In the genomic region with DNA sequence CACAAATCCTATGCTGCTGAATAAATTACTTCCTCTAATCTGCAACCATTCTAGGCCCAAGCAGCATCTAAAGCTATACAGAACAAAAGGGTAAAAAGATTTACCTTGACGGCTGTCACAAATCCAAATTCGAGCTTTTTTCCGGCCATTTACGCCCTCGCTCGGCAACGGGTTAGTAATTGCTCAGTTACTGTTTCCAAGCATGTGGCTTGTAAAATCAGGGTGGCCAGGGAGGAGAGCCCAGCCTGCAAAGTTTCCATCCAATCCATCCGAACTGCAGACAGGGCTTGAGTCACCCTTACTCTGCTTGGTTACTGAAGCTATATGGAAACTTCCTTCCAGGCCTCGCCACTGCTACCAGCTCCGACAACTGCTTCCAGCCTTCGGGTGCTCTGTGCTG, we compare ENCODE assay signal across 23 mouse cellular contexts. TPM values are rescaled to one million over a fixed set of nuclear protein-coding genes. Genes with fewer than 3 reads are reported as not detected.
DNase-seq lines count a peak whose midpoint lies in the region; ATAC-seq lines count a peak whose summit lies in the region.
"Had no signal": no experiment of that assay in that cellular context is flagged by ENCODE, and none has a peak within 500 bp of the region (broad histone marks: within the 10 kb centered on the region; RNA-seq: fewer than 3 reads in every experiment).

No protein-coding gene starts in this region.

- H3K9ac ChIP-seq in neural tube, embryonic 12.5 days, result no peak overlapping the region
- peak overlapping the region; percentile 13; the same call in 1 of the 2 replicates for H3K9ac ChIP-seq in limb, embryonic 13.5 days
- H3K9ac ChIP-seq in midbrain, embryonic 15.5 days, result no peak overlapping the region
- H3K9ac ChIP-seq: hindbrain, embryonic 15.5 days; liver, embryonic 15.5 days; stomach, embryonic 15.5 days had no signal

- H3K4me1 ChIP-seq in neural tube, embryonic 12.5 days, result no peaks in the 10 kb centered on the region
- peaks cover 24% of the 10 kb centered on the region for H3K4me1 ChIP-seq in limb, embryonic 13.5 days
- 0 out of 2 replicates have a peak, but pooled peaks cover 4% of the 10 kb centered on the region for H3K4me1 ChIP-seq in midbrain, embryonic 15.5 days
- H3K4me1 ChIP-seq: hindbrain, embryonic 15.5 days; liver, embryonic 15.5 days; stomach, embryonic 15.5 days had no signal

- no peaks in the 10 kb centered on the region for H3K27me3 ChIP-seq in neural tube, embryonic 12.5 days (replicated peaks)
- no peaks in the 10 kb centered on the region for H3K27me3 ChIP-seq in limb, embryonic 13.5 days
- no peaks in the 10 kb centered on the region for H3K27me3 ChIP-seq in midbrain, embryonic 15.5 days (replicated peaks)
- H3K27me3 ChIP-seq: hindbrain, embryonic 15.5 days; liver, embryonic 15.5 days; stomach, embryonic 15.5 days had no signal

- 0 out of 2 replicates have a peak, but pooled peaks have one; percentile 35 for ATAC-seq in neural tube, embryonic 12.5 days (ENCODE audit: low FRiP score, low read depth)
- peak; percentile 84 for ATAC-seq in limb, embryonic 13.5 days (ENCODE audit: low FRiP score, low read depth)
- 0 out of 2 replicates have a peak, but pooled peaks have one; percentile 17 for ATAC-seq in midbrain, embryonic 15.5 days (replicated peaks)
- ATAC-seq: CD4-positive, CD25-positive, alpha-beta regulatory T cell, adult 4 months; intestine, postnatal 0 days; Patski had no signal

- 26% methylated on average over 11 of the region's 11 CpGs for WGBS in neural tube, embryonic 12.5 days
- 16% methylated on average over 11 of the region's 11 CpGs for WGBS in limb, embryonic 13.5 days
- WGBS in midbrain, embryonic 15.5 days, result 31% methylated on average over 11 of the region's 11 CpGs

- DNase-seq in embryo, embryonic 11 days, result peak; percentile 37
- no peak for DNase-seq in embryo, embryonic 10 days (ENCODE audit: low spot score)
- no peak for DNase-seq in neural tube, embryonic 10.5 days (ENCODE audit: extremely low spot score, low spot score)
- DNase-seq in left cerebral cortex, postnatal 4 days, result no peak
- no peak for DNase-seq in thymus, postnatal 10 days (ENCODE audit: low spot score in 2 of 2)
- DNase-seq: adrenal gland, postnatal 10 days; gastrocnemius, adult 2 months; heart, postnatal 4 days; layer of hippocampus, postnatal 36 days; right cerebral cortex, postnatal 25 days; thymus, adult 18-20 months had no signal

- no peaks in the 10 kb centered on the region for H3K9me3 ChIP-seq in neural tube, embryonic 12.5 days
- H3K9me3 ChIP-seq in limb, embryonic 13.5 days, result no peaks in the 10 kb centered on the region
- H3K9me3 ChIP-seq in midbrain, embryonic 15.5 days, result no peaks in the 10 kb centered on the region
- H3K9me3 ChIP-seq: hindbrain, embryonic 15.5 days; liver, embryonic 15.5 days; stomach, embryonic 15.5 days had no signal

- no peak overlapping the region for H3K4me3 ChIP-seq in neural tube, embryonic 12.5 days
- no peak overlapping the region for H3K4me3 ChIP-seq in limb, embryonic 13.5 days
- H3K4me3 ChIP-seq in midbrain, embryonic 15.5 days, result no peak overlapping the region
- H3K4me3 ChIP-seq: gastrocnemius, adult 2 months; hindbrain, embryonic 15.5 days; layer of hippocampus, adult 2 months; liver, embryonic 15.5 days; stomach, embryonic 15.5 days had no signal

- H3K4me2 ChIP-seq in neural tube, embryonic 12.5 days (replicated peaks), result no peak overlapping the region
- 0 out of 2 replicates have a peak overlapping the region, but pooled peaks have one; percentile 23 for H3K4me2 ChIP-seq in limb, embryonic 13.5 days (replicated peaks)
- H3K4me2 ChIP-seq in midbrain, embryonic 15.5 days, result no peak overlapping the region
- H3K4me2 ChIP-seq: hindbrain, embryonic 15.5 days; liver, embryonic 15.5 days; stomach, embryonic 15.5 days had no signal

- no peaks in the 10 kb centered on the region for H3K36me3 ChIP-seq in neural tube, embryonic 12.5 days
- H3K36me3 ChIP-seq in limb, embryonic 13.5 days, result no peaks in the 10 kb centered on the region
- H3K36me3 ChIP-seq in midbrain, embryonic 15.5 days (replicated peaks), result no peaks in the 10 kb centered on the region
- H3K36me3 ChIP-seq: hindbrain, embryonic 15.5 days; liver, embryonic 15.5 days; stomach, embryonic 15.5 days had no signal

- H3K27ac ChIP-seq in neural tube, embryonic 12.5 days, result no peak overlapping the region
- peak overlapping the region; percentile 79; the same call in 1 of the 2 replicates for H3K27ac ChIP-seq in limb, embryonic 13.5 days
- no peak overlapping the region for H3K27ac ChIP-seq in midbrain, embryonic 15.5 days
- H3K27ac ChIP-seq: gastrocnemius, adult 2 months; hindbrain, embryonic 15.5 days; kidney, postnatal 0 days; layer of hippocampus, adult 2 months; liver, embryonic 15.5 days; macrophage; stomach, embryonic 15.5 days had no signal

- intact Hi-C loops in left cerebral cortex, postnatal 4 days (cut with DNase I), result no loop called here

RNA-seq across cellular contexts. Expression of gene Enpp1, which starts 55.7 kb away (rescaled TPM):
- polyA plus RNA-seq in neural tube, embryonic 12.5 days (2016; fragmentation: Nextera tagmentation; extraction: Ambion mirVana), result 2.0 and 2.1 TPM in 2 replicates
- 5.0 and 6.0 TPM in 2 replicates for polyA plus RNA-seq in limb, embryonic 13.5 days (2015; fragmentation: Nextera tagmentation; extraction: Ambion mirVana)
- polyA plus RNA-seq in midbrain, embryonic 15.5 days (2015; fragmentation: Nextera tagmentation; extraction: Ambion mirVana), result 2.6 and 3.4 TPM in 2 replicates
- 1 to 10 TPM; 4.2 to 4.8 TPM for total RNA-seq in left cerebral cortex, postnatal 4 days (2021)

Comparison
In these comparisons a context has a peak if more than half of its experiments do, and no peak if none do; other contexts are left out.
1. ATAC-seq: peak in every context shown above with its lines; median percentile 84 in limb, embryonic 13.5 days; 35 in neural tube, embryonic 12.5 days; 17 in midbrain, embryonic 15.5 days.